Mouse (Mus musculus) heart, embryonic 11.5 days (tissue): ENCODE measurements around the gene Olfr374. TPM values are rescaled to one million over a fixed set of nuclear protein-coding genes. Genes with fewer than 3 reads are reported as not detected.
"Not testable (repeated sequence)": the region's sequence is repeated elsewhere in the genome, so short reads cannot be mapped to it uniquely, and the experiment has no call there.

Experiments
- ATAC-seq: fragments of 200-750 bp; cut with Nextera tagmentation; replicated peaks from 2 replicates; pipeline ENCODE4 v1.8.0; 2017; ENCODE audit warnings: moderate library complexity; ENCODE audit not compliant: insufficient number of reproducible peaks, low FRiP score, low TSS enrichment
- H3K27ac ChIP-seq: fragments of 300-500 bp; sonication (generic); 2 replicates; pipeline ENCODE4 v1.5.1; 2014; ENCODE audit warnings: mild to moderate bottlenecking, low read depth, low read length
- H3K27me3 ChIP-seq: fragments of 300-500 bp; sonication (generic); 2 replicates; pipeline ENCODE4 v1.6.1; 2014; ENCODE audit warnings: mild to moderate bottlenecking, low read length, mixed read lengths; ENCODE audit not compliant: control insufficient read depth, insufficient read depth
- H3K36me3 ChIP-seq: fragments of 300-500 bp; sonication (generic); 2 replicates; pipeline ENCODE4 v1.6.1; 2014; ENCODE audit warnings: mild to moderate bottlenecking, low read length, moderate library complexity, mixed read lengths; ENCODE audit not compliant: control insufficient read depth, insufficient read depth
- H3K4me1 ChIP-seq: fragments of 300-500 bp; sonication (generic); 2 replicates; pipeline ENCODE4 v1.6.1; 2014; ENCODE audit warnings: low read length; ENCODE audit not compliant: control insufficient read depth, insufficient read depth
- H3K4me2 ChIP-seq: fragments of 300-500 bp; sonication (generic); 2 replicates; pipeline ENCODE4 v1.6.1; 2014; ENCODE audit warnings: mild to moderate bottlenecking, moderate library complexity
- H3K4me3 ChIP-seq: fragments of 300-500 bp; sonication (generic); 2 replicates; pipeline ENCODE4 v1.5.1; 2014; ENCODE audit warnings: low read depth, low read length
- H3K9ac ChIP-seq: fragments of 300-500 bp; sonication (generic); 2 replicates; pipeline ENCODE4 v1.6.1; 2014; ENCODE audit warnings: mild to moderate bottlenecking, low read depth, low read length, moderate library complexity
- H3K9me3 ChIP-seq: fragments of 300-500 bp; sonication (generic); replicated peaks from 2 replicates; pipeline ENCODE4 v1.6.1; 2016; ENCODE audit warnings: low read length; ENCODE audit not compliant: control insufficient read depth
- WGBS: fragments of 180-500 bp; shearing (Covaris S2); extraction: QIAGEN DNeasy Blood & Tissue Kit; methylation state at CpG from one replicate; pipeline ENCODE4 v1.1.7; 2014; ENCODE audit not compliant: insufficient replicate concordance; 5-methylcytosine and 5-hydroxymethylcytosine counted together
- polyA plus RNA-seq: library from polyadenylated mRNA; unstranded; fragments of >200 nt; fragmentation: Nextera tagmentation; extraction: Ambion mirVana; gene quantifications from 2 replicates; pipeline ENCODE4 v1.2.1, GENCODE M21; 2014

The Olfr374 gene
- polyA plus RNA-seq = 0.23 TPM in 1 of 2 replicates, not detected in the other

GRCm38 (mm10) chr8:72106740-72107139 lies at the start of gene Olfr374:
Gene Olfr374, plus strand, starts transcription at chr8:72107040.
- no peak within 1 kb of the TSS for H3K4me2 ChIP-seq
- no peak within 1 kb of the TSS for H3K9ac ChIP-seq
- WGBS = 82% methylated on average over 3 of the region's 3 CpGs
- H3K27ac ChIP-seq = no peak within 1 kb of the TSS
- no peaks in the 10 kb centered on the region for H3K36me3 ChIP-seq
- H3K4me3 ChIP-seq = no peak within 1 kb of the TSS
- no peaks in the 10 kb centered on the region for H3K4me1 ChIP-seq
- H3K27me3 ChIP-seq = no peaks in the 10 kb centered on the region
- H3K9me3 ChIP-seq = no peaks in the 10 kb centered on the region
- no peak for ATAC-seq

- not testable (repeated sequence) for H3K4me3 ChIP-seq, H3K36me3 ChIP-seq, H3K9ac ChIP-seq, H3K4me1 ChIP-seq, H3K27ac ChIP-seq, H3K27me3 ChIP-seq, ATAC-seq, H3K4me2 ChIP-seq, H3K9me3 ChIP-seq
- 86% methylated on average over 3 of the region's 4 CpGs for WGBS
Observed at GRCm38 (mm10) chr8:72057643-72058042, 49.2 kb upstream of the Olfr374 start.

DNA sequence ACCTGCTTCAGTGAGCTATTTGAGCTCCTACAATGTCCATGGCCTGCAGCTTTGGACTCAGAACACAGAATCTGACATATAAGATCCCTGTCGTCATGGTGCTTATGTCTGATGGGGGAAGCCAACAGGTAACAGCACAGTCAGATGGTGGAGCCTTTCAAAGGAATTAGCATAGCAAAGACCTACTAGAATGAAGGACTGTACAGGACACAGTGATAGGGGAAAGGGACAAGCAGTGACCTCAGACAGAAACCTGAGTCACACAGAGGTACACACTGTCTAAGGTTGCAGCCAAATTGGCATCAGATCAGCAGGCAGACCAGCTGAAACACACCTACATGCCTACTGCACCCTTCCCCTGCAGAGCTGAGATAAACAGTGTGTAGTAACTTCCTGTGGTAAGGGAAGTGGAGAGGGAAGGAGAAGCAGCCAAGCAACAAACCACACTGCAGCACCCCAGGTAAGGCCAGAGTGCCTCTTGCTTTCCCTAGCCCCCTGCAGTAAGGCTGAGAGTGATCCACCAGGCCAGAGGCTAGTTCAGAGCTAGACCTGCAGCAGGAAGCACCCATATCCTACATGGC lies 39.9 kb upstream of the Olfr374 start:
- not testable (repeated sequence) for H3K27ac ChIP-seq, H3K9me3 ChIP-seq, H3K9ac ChIP-seq, ATAC-seq, H3K4me3 ChIP-seq, H3K4me1 ChIP-seq, H3K4me2 ChIP-seq, H3K27me3 ChIP-seq, H3K36me3 ChIP-seq
- WGBS = 80% methylated on average over 1 of the region's 1 CpGs

DNA sequence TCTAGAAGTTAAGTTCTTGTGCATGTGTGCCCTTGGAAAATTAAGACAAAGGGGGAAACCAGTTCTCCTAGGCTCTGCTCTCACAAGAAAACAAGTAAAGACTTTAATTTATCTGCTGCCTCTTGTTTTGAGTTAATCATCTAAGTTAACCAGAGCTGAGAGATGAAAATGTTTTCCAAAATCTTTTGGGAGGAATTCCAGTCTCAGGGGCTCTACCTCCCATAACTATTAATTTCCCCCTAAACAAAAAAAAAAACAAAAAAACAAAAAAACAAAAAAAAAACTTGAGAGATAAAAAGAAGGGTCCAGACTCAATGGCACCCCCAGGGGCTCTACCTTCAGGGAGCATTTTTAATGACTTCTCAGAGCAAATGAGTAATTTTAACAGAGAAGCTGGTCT lies 24.0 kb upstream of the Olfr374 start, which contains the start of gene Olfr373:
Olfr373 (plus strand) TSS at position 301 of the 400 bp plus-strand sequence.
- H3K4me3 ChIP-seq, ATAC-seq, H3K4me2 ChIP-seq, H3K4me1 ChIP-seq, H3K27ac ChIP-seq, H3K9me3 ChIP-seq, H3K36me3 ChIP-seq, H3K9ac ChIP-seq, H3K27me3 ChIP-seq: not testable (repeated sequence)

DNA sequence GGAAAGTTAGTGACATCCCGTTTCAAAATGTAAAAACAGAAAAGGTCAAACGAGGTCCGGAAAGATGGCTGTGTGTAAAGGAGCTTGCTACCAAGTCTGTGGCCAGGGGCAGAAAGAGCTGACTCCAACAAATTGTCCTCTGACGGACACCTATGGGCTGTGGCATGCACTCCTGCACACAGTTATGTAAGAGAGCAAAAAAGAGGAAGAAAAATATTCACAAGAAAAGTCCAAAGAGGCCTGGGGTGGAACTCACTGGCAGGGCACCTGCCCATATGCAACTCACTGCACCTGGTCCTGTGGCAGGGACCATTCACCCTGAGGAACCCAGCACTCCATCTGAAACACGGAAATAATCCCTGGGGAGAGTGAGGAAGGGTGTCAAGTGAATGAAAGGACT lies 22.1 kb upstream of the Olfr374 start:
- H3K9me3 ChIP-seq = no peaks in the 10 kb centered on the region
- WGBS = 68% methylated on average over 5 of the region's 5 CpGs
- ATAC-seq = no peak

DNA sequence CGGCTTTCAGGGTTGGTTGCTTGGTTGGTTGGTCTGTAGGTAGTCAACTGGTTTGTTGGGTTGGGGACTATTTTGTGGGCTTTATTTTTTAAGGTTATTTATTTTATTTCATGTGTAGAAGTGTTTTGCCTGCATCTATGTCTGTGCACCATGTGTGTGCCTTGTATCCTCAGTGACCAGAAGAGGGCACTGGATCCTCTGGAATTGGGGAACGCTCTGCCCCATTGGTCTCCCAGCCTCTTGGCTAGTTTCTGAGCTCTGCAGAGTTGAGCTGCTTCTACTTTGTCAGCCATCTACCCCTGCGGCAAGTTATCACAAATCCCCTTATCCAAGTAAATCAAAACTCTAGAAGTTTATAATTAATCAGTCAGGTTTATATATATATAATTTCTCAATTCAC lies 19.2 kb upstream of the Olfr374 start:
- not testable (repeated sequence) for H3K9ac ChIP-seq, H3K4me3 ChIP-seq, H3K36me3 ChIP-seq, H3K27me3 ChIP-seq, H3K4me2 ChIP-seq, H3K4me1 ChIP-seq, H3K27ac ChIP-seq, H3K9me3 ChIP-seq, ATAC-seq
- WGBS = 80% methylated on average over 3 of the region's 3 CpGs

More for the DNA sequence above, 22.1 kb upstream of the Olfr374 start:
- Histone ChIP-seq H3K4me2 (no peak overlapping the region), H3K27ac (no peak overlapping the region), H3K9ac (no peak overlapping the region), H3K27me3 (no peaks in the 10 kb centered on the region), H3K4me1 (no peaks in the 10 kb centered on the region), H3K36me3 (no peaks in the 10 kb centered on the region), H3K4me3 (no peak overlapping the region)

- not testable (repeated sequence) for H3K9ac ChIP-seq, H3K36me3 ChIP-seq, ATAC-seq, H3K4me3 ChIP-seq, H3K27me3 ChIP-seq, H3K4me2 ChIP-seq, H3K9me3 ChIP-seq, H3K27ac ChIP-seq, H3K4me1 ChIP-seq
Observed at GRCm38 (mm10) chr8:72096721-72097120, 10.1 kb upstream of the Olfr374 start.

DNA sequence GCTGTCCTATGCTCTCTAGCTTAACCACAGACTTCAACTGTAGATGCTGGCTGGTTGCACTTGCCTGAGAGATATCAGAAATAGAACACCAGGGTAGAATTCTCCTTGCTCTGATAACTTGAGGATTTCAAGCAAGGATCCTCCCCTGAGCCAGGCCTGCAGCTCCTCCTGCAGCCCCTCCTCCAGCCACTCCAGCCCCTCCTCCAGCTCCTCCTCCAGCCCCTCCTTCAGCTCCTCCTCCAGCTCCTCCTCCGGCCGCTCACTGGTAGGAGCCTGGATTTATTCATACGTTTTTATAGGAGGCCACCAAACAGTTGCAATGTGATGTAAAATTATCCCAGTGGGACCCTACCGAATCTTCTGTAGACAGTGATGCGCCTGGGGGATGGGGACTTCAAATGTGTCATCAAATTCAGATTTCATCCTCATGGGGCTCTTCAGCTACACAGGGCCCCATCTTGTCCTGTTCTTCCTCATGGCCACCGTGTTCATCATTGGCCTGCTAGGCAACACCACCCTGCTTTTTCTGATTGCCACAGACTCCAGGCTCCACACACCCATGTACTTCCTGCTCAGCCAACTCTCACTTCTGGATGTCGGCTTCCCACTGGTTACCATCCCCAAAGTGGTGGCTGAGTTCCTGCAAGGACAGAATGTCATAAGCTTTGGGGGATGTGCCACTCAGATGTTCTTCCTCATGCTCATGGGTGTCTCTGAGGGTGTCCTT lies 7.3 kb upstream of the Olfr374 start:
- H3K4me2 ChIP-seq, H3K9me3 ChIP-seq, ATAC-seq, H3K27ac ChIP-seq, H3K27me3 ChIP-seq, H3K36me3 ChIP-seq, H3K4me1 ChIP-seq, H3K4me3 ChIP-seq, H3K9ac ChIP-seq: not testable (repeated sequence)
- WGBS = 55% methylated on average over 6 of the region's 7 CpGs

DNA sequence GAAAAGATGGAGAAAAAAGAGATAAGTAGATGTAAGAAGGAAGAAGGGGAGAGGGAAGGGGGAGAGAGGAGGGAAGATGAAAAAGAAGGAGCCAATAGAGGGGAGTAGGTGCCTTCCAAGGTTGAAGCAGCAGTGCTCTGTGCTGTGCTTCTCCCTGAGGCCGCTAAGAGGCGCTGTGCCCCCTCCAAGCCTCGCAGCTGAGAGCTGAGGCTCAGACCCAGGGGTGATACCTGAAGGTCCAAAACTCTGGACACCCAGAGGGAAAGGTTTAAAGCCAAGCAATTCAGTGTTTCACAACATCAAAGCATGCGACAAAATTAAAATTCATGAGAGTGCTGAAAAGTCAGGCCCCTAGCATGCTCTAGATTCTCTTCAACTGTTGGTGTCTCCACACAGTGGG lies 1.7 kb upstream of the Olfr374 start:
- H3K9ac ChIP-seq = no peak overlapping the region
- WGBS = 21% methylated on average over 4 of the region's 4 CpGs
- no peak for ATAC-seq
- H3K4me1 ChIP-seq = no peaks in the 10 kb centered on the region
- H3K27me3 ChIP-seq = no peaks in the 10 kb centered on the region
- H3K9me3 ChIP-seq = no peaks in the 10 kb centered on the region
- H3K4me3 ChIP-seq = no peak overlapping the region
- no peaks in the 10 kb centered on the region for H3K36me3 ChIP-seq
- no peak overlapping the region for H3K4me2 ChIP-seq
- H3K27ac ChIP-seq = no peak overlapping the region
